Mouse (Mus musculus): Measurements from ENCODE around the gene Mad2l1bp.

The Mad2l1bp gene

GRCm38 (mm10) chr17:46110402-46111289, 42.7 kb downstream of the Mad2l1bp start, which contains the start of gene Mrps18a:
Gene Mrps18a, plus strand, starts transcription at chr17:46110986.
- peak; percentile 78 to 82 for DNase-seq (ENCODE audit: low spot score in 2 of 2)

GRCm38 (mm10) chr17:46108286-46108685, 45.1 kb downstream of the Mad2l1bp start:
- DNase-seq (ENCODE audit: low spot score in 2 of 2), result no peak

- DNase-seq (ENCODE audit: low spot score in 2 of 2), result no peak
Observed at GRCm38 (mm10) chr17:46104487-46104886, 48.9 kb downstream of the Mad2l1bp start.

GRCm38 (mm10) chr17:46102608-46103159, 50.7 kb downstream of the Mad2l1bp start:
- DNase-seq (ENCODE audit: low spot score in 2 of 2), result no peak

DNA sequence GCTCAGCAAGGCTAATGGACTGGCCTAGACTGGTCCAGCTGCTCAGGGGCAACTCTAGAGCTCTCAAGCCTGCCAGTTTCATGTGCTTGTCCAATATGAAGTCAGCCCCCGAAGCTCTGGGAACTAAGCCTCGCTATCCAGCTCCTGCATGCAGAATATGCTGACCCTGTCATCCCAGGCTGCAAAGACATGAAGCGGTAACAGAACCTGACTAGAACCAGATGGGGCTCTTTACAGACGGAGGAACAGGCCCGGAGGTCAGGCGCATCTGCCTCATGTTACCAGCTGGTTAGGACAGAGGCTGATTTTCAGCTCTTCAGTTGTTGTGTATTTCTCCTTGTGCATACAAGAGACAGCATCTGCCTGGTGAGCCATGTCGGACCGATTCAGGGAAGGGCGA, 51.4 kb downstream of the Mad2l1bp start:
- no peak for DNase-seq (ENCODE audit: low spot score in 2 of 2)

GRCm38 (mm10) chr17:46098525-46098924, 54.8 kb downstream of the Mad2l1bp start:
- DNase-seq (ENCODE audit: low spot score in 2 of 2), result no peak

All from spleen, postnatal 36 days (tissue).